Mouse (Mus musculus): ENCODE data around the gene Ctsc.
"Not testable (repeated sequence)": the region's sequence is repeated elsewhere in the genome, so short reads cannot be mapped to it uniquely, and the experiment has no call there.

Gene Ctsc

DNA sequence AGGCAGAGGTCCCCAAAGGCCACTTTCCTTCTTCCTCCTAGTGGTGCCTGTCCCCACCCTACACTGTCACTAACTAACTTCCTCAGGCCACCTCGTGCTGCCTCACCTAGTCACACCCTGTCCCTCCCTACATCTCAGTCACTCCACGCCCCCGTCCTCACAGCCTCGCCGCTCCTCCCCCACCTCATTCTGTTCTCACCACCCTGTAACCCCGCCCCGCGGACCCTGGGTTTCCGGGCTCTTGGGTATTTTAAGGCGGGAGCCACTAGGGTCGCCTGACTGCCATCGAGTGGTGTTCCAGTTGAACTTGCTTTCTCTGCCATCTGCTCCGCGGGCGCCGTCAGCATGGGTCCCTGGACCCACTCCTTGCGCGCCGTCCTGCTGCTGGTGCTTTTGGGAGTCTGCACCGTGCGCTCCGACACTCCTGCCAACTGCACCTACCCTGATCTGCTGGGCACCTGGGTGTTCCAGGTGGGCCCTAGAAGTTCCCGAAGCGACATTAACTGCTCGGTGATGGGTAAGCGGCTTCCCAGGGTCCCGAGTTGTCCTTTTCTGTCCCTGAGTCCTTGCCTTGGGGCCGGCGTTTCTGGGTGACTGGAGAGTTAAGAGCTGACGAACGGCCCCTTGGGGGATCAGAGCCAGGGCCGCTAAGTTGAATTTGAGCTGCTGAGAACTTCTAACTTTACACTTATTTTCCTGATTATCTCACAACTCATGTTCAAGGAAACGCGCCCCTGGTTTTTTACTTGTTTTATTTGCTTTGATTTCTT lies at the start of gene Ctsc:
Ctsc (plus strand) TSS at position 228 of the 770 bp plus-strand sequence.
- DNase-seq (ENCODE audit: low spot score), result no peak

DNA sequence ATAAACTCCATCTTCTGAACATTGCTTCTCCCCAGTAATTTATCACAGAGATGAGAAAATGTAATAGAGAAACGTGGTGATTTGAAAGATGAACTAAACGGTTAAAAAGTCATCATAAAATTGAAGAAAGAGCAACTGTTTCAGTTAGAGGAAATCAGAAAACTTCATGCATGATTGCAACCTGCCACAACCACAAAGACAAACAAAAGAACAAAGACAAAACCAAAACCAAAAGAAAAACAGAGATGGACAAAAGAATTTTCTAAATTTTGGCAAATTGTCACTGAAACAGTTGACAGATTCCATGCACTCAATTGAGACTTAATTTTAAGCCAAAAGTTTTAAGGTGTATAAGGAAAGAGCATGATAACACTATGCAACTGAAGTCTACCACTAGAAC lies 48.8 kb upstream of the Ctsc start:
- no peak for DNase-seq (ENCODE audit: low spot score)

DNA sequence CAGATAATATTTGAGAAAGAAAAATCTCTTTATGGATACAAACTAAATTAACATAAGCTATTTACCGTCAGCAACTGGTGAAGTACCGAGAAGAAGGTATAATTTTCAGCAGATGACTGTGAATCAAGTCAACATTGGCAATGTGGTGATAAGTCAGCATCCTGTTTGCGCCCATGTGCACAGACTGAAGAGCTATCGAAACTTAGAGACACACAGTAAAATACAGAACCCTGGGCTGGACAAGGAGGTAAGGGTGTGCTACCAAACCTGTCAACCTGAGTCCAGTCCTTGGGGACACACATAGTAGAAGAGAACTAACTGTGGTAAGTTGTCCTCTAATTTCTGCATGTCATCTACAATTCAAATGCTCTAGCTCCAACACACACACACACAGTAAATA lies 47.8 kb upstream of the Ctsc start:
- DNase-seq (ENCODE audit: low spot score), result no peak

DNA sequence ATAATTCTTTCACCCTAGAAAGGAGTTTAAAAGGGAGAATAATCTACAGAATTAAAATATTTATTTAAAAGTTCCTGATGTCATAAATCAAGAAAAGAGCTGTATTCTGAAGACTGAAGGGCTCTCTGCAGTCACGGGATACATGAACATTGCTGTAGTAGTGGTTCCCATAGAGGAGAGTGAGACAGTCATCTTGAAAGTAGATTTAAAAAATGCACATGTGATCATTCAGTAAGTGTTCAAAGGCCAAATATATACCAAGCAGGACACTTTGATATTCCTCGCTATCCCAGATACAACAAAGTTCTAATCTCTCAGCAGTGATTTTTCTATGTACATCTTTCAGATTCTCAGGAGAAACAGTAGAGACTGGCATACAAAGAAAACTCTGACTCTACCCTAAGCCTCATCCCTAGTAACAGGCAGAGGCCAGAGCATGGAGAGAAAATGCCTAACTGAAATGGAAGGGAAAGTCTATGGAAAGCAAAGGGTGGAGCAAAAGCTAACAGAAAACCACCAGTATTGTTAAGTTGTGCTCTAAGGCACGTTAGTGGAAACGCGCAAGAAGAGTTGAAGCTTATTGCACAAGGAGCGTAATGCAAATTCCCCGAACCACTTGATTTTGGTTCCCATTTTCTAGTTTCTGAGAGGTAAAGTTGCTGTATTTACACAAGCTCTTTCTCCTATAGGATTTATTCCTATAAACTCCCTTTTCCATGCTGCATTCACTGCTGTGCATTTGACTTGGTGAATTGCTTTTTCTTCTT lies 46.9 kb upstream of the Ctsc start:
- DNase-seq (ENCODE audit: low spot score), result no peak

DNA sequence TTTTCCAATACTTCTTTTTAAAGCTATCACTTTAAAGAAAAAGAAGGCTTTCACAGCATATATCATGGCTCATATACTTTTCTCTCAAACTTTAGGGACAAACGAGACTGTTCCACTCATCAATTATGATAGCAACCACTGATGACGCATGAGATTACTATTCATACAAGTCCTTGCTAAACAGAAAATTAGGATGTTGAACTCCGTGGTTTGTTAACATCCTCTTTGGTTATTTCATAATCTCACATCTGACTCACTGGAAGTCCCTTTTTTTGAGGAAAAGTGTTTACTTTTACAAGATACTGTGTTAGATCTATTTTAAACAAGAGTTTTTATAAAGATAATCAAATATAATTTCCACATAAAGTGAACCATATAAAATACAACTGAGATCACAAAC lies 34.8 kb upstream of the Ctsc start:
- no peak for DNase-seq (ENCODE audit: low spot score)

DNA sequence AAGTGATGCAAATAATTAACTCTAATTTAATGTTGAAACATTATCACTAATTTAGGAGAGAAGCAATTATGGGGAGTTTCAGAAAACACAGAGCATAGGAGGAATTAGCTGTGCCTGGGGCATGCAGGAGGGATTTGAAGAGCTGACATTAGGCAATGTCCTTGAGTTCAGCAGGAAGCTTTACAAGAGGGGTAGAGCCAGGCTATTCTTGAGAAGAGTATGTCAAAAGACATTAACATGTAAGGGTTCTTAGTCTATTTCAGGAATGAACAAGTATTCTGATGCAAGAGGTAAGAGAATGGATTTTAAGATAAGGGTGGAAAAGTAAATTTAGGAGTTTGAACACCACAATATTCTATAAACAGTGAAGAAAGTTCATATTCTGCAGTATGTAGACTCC lies 33.4 kb upstream of the Ctsc start:
- DNase-seq (ENCODE audit: low spot score), result no peak

DNA sequence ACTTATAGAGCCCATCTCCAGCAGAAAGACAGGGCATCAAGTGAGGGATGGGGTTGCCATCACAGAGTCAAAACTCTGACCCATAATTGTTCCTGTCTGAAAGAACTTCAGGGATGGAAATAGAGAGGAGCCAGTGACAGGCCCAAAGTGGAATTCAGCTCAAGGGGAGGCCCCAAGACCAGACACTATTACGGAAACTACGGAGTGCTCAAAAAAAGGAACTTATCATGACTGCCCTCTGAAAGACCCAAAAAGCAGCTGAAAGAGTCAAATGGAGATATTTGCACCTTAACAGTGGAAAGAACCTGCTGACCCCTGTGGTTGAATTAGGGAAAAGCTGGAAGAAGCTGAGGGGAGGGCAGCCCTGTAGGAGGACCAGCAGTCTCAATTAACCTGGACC lies 27.5 kb upstream of the Ctsc start:
- not testable (repeated sequence) for DNase-seq (ENCODE audit: low spot score)

DNA sequence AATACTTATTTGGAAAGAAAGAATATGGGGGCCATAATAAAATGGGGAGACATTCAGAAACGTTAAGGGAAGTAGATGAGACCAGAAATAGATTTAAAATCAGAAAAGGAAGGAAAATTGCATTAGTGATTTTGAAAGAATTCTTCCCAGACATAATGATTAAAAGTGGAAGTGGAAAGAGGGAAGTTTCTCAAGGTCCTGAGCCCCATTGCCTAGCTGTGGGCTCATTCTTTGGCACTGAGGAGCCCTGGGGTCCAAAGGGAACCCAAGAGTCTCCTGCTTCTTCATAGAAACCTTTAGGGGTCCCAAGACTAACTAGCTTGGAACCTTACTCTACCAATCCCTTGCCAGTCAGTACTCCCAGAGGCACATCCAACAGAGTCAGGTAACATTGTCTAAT lies 26.4 kb upstream of the Ctsc start:
- no peak for DNase-seq (ENCODE audit: low spot score)

DNA sequence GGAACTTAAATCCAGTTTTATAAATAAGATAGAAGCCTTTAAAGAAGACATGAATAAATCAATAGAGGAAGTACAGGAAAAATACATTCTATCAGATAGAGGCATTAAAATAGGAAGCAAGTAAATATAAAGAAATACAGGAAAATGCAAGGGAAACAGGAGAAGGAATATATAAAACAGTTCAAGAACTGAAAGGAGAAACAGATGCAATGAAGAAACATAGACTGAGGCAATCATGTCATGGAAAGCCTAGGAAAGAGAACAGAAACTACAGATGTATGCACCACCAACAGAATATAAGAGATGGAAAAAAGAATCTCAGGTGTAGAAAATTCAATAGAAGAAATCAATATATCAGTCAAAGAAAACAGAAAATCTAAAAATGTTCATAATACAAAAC lies 25.8 kb upstream of the Ctsc start:
- DNase-seq (ENCODE audit: low spot score), result no peak

DNA sequence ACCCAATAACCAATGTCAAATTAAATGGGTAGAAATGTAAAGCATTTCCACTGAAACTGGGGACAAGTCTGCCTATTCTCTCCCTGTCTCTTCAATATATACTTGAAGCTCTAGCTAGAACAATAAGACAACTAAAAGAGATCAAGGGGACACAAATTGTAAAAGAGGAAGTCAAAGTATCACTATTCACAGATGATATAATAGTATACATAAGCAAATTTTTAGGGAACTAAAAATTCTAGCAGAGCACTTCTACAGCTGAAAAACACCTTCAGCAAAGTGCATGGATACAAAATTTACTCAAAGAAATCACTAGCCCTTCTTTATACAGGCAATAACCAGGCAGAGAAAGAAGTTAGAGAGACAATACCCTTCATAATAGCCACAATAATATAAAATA lies 23.0 kb upstream of the Ctsc start:
- no peak for DNase-seq (ENCODE audit: low spot score)

DNA sequence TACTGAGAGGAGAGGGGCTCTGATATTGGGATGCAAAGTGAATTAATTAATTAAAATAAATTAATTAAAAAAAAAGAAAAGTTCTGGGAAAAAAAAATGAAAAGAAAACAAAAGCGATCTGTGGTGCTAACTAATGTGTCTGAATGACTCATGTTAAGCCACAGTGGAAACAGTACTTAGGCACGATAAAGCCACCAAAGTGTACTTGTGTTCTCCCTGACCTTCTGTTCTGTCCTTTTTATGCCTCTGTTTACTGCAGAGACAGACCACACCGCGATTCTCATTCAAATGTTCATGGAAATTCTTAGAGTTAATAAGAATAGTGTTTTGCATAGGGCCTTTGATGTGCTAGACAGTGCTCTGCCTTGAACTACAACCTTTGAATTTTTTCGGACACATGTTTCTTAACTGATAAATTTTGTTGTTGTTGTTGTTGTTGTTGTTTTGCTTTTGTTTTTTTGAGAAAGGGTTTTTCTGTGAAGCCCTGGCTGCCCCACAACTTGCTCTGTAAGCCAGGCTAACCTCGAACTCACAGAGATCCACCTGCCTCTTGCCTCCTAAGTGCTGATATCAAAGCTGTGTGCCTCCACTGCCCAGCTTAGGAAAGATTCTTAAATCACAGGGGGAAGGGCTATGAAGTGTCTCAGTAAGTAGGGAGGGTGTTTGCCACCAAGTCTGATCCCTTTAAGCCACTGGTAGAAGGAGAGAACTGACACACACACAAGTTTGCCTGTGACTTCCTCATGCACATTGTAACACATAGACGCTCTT lies 18.5 kb upstream of the Ctsc start:
- no peak for DNase-seq (ENCODE audit: low spot score)

DNA sequence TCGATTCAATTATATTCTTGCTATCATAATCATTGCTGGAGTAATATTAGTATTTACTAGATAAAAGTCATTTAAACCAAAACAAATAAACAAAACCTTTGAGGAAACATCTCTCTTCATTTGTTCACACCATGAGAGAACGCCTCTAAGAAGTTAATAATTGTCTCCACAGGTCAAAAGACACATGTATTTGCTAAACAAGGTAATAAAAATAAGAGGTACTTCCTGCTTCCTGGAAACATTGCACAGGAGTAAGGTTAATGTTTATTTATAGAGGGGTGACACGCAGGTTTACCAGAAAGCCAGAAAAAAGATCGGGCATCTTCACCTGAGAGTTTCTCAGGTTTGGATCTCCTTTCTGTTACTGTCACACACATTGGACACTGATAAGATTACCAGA lies 16.1 kb upstream of the Ctsc start:
- DNase-seq (ENCODE audit: low spot score), result no peak

DNA sequence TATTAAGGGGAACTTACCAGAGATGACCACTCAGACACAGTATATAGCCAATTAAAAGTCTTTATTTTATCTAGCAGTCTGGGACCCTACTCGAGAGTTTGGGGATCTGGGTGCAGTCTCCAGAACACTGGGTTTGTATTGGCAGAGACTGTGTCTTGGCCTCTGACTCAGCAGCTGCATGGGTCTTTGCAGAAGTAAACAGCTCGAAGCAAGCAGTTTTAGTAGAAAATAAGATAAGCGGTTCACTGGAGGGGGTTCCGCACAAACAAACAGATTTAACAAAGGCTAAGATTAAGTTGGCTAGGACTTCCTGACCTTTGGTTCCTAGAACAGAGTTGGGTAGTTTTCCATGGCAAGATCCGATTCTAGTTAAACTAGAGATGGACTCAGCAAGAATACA lies 13.0 kb upstream of the Ctsc start:
- no peak for DNase-seq (ENCODE audit: low spot score)

DNA sequence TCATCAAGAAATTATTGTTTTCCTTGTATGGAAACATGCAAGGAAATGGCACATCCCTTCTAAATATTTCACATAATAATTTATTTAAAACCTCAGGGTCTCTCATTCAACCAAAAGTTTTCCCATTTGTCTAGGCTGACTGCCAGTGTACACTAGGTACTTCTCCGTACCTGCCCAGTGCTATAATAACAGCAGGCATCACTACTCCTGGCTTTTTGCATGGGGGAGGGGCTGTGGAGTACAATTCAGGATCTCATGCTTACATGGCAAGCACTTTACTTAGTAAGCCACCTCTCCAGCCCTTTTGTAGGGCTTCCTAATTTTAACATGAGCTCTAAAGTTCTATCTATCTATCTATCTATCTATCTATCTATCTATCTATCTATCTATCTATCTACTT lies 8.0 kb upstream of the Ctsc start:
- no peak for DNase-seq (ENCODE audit: low spot score)

DNA sequence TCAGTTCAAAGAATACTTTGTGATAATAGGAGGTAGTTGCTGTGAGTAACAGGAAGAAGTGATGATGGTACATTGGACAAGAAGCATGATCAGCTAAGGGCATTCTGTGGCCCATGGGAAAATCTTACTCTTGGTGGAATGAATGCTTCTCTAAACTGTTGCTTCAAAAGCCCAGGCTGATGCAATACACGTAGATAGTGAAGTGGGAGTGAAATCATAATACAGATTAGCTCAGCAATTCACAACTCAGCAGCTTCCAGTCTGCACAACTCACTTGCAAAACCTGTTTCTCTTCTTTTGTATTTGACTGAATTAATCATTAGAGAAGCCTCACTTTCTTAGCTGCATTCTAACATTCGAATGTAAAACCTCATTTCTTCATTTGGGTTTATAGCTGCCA lies 6.4 kb upstream of the Ctsc start:
- DNase-seq (ENCODE audit: low spot score), result no peak

DNA sequence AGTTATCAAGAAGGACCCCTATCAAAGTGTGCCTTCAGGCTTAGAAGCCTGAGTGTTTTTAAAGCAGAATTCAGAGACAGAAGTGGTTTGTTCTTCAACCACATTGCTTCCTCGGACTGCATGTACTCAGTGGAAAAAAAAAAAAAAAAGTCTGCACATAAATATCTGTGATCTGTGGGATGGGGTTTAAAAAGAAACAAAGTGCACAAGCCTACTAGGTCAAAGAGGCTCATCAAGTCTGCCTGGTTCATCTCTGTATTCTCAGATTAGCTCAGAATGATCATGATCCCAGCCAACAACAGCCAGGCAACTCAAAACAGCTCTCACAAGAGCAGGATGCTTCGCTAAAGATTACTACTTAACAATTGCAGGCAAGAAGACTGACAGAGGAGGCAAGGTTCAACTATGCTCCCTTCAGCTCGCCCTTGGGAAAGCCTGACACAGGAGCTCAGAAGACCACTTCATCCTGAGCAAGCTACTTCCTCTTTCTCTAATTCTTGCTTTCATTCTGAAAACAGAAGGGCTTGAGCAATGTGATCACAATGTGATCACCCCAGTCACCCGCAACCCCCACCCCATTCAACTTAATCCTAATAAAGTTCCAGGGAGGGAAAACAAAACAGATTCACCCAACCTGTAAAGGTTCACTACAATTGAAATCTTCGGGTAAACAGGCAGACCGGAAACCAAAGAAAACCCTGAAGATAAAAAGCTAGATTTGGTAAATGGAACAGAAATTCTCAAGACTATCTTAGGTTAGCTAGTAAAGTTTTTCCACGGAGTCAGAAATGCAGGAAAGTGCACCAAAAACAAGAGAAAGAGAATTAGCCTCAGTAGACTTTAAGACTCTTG lies 745 bp upstream of the Ctsc start:
- no peak for DNase-seq (ENCODE audit: low spot score)

DNA sequence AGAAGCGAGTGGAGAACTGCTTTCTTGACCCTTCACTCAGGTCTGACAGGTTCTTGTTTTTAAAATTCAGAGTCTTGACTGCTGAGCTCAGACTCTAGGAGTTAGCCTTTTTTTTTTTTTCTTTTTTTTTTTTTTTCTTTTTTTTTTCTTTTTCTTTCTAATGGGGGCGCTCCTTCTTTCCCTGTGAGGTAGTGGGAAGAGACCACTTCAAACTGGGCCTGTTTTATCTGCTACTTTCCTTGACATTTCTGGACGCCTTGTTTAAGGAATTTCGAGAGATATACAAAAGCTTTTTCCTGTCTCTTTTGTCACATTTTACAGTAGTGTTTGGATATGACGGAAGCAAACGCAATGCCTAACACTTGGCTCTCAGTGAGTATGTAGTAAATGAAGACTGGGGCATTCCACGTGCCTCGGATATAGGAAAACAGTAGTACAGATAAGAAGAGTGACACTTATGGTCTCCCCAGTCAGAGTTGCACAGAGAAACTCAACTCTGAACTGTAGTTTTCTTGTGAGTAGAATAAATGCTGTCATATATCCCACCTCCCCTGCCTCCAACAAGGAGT lies 827 bp downstream of the Ctsc start:
- DNase-seq (ENCODE audit: low spot score), result no peak

DNA sequence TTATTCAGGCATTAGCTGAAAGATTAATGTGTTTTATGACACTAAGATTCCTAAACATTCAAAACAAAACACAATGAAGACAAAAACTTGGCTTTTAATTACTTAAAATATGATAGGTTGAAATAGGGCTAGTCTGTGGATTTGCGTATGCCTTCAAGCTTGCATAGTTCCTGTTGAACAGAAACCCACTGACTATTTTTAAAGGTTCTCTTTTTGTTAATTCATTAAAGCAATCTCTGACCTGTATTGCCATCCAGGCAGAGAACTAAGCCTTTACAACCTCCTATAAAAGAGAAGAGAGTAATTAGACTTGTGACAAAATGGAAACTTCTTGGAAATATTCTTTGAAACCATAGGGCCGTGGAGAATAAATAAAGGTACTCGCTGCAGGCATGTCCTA lies 7.4 kb downstream of the Ctsc start:
- no peak for DNase-seq (ENCODE audit: low spot score)

DNA sequence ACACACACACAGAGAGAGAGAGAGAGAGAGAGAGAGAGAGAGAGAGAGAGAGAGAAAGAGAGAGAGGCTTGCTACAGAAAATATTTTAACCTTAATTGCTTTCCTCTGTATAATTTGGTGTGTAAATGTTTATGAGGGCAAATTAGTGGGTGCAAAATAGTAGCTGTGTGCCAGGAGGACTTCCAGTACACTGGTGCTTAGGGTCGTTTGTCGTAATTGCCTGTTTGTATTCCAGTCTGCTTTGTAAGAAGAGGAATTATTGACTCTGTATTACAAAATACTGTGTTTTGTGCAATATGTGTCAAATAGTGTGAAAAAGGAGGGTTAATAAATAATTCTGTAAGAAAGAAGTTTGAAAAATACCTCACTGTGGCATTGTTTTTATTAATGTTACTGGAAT lies 13.2 kb downstream of the Ctsc start:
- no peak for DNase-seq (ENCODE audit: low spot score)

DNA sequence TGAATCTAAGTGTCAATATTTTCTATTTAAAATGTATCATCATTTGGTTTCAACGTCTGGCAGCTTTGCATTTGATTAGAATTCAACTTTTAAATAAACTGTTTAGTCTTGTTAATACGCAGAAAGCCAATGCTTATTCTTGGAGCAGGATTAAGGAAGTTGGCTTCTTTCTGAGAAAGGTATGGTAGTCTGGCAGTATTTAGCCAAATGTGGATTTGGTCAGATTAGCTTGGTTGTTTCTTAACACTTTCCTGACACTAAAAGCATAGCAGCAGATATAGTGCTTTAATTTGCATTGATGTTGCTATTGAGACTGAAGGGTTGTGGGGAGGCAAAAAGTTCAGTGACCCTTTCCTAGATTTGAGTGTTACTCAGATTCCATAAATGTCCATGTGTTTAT lies 14.2 kb downstream of the Ctsc start:
- no peak for DNase-seq (ENCODE audit: low spot score)

DNA sequence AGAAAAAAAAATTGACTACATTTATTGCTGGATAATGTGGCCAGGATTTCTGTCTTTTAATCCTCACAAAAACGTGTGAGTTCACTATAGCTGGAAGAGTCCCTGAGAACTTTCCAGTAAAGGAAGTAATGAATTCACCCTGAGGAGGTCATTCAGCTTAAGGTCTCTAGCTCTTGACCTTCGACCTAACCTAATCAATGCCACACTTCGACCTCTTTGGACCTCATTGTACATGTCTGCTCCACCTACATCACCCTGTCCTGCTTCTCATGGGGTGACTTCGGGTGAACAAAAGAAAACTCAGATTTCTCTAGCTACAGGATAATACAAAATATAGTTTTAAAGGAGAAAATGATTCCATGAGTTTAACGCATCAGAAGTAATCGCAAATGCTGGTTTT lies 16.0 kb downstream of the Ctsc start:
- DNase-seq (ENCODE audit: low spot score), result no peak

DNA sequence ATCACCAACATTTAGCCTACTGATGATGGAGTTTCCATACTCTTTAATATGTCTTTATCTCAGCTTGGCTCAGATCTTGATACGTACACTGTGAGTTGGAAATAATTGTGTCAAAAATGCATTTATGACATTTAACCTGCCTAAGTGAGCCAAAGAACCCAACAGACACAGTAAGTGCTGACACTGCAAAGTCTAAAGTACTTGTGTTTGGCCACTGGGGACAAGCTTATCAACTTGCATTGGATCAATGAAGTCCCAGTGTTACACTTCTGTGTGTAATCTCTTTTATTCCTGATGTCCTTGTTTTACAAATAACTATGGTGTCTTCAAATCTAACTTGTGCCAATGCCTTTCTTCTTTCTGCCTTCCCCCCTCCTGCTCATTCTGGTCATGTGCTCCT lies 18.1 kb downstream of the Ctsc start:
- no peak for DNase-seq (ENCODE audit: low spot score)
